Mouse (Mus musculus): ENCODE results near the gene P4hb. TPM values are rescaled to one million over a fixed set of nuclear protein-coding genes. Genes with fewer than 3 reads are reported as not detected.
A peak's percentile ranks its signal among the peaks of the same experiment; 100 is the strongest.

The P4hb gene
- polyA plus RNA-seq, 1 experiment: 105 TPM

- DNase-seq: peak in 1 of 2 experiments; percentile 15
- Histone ChIP-seq H3K27me3 (ENCODE audit: control insufficient read depth, insufficient read depth, low read length) (no peaks in the 10 kb centered on the region), H3K27ac (ENCODE audit: insufficient read depth, low read length) (no peak overlapping the region), H3K4me1 (ENCODE audit: control insufficient read depth, insufficient read depth, low read length) (peaks cover 29% of the 10 kb centered on the region), H3K4me3 (replicated peaks; ENCODE audit: insufficient read depth, low read depth, low read length) (peak overlapping the region; percentile 27)
- TF ChIP-seq CTCF (IDR thresholded peaks at IDR 0.05; ENCODE audit: borderline replicate concordance, insufficient read depth, low read depth, low read length) (no peak), POLR2A (IDR thresholded peaks at IDR 0.05; ENCODE audit: borderline replicate concordance, insufficient read depth, low read length) (no peak)
- WGBS: 74% methylated on average over 11 of the region's 11 CpGs
Observed at GRCm38 (mm10) chr11:120615606-120616203, 42.7 kb upstream of the P4hb start.

GRCm38 (mm10) chr11:120615167-120615566 is 42.1 kb upstream of the P4hb start:
- Histone ChIP-seq H3K4me3 (replicated peaks; ENCODE audit: insufficient read depth, low read depth, low read length) (no peak overlapping the region), H3K27me3 (ENCODE audit: control insufficient read depth, insufficient read depth, low read length) (no peaks in the 10 kb centered on the region), H3K4me1 (ENCODE audit: control insufficient read depth, insufficient read depth, low read length) (peaks cover 29% of the 10 kb centered on the region), H3K27ac (ENCODE audit: insufficient read depth, low read length) (no peak overlapping the region)
- DNase-seq: peak in 1 of 2 experiments; percentile 30
- TF ChIP-seq POLR2A (IDR thresholded peaks at IDR 0.05; ENCODE audit: borderline replicate concordance, insufficient read depth, low read length) (no peak), CTCF (IDR thresholded peaks at IDR 0.05; ENCODE audit: borderline replicate concordance, insufficient read depth, low read depth, low read length) (no peak)
- 71% methylated on average over 6 of the region's 6 CpGs for WGBS

DNA sequence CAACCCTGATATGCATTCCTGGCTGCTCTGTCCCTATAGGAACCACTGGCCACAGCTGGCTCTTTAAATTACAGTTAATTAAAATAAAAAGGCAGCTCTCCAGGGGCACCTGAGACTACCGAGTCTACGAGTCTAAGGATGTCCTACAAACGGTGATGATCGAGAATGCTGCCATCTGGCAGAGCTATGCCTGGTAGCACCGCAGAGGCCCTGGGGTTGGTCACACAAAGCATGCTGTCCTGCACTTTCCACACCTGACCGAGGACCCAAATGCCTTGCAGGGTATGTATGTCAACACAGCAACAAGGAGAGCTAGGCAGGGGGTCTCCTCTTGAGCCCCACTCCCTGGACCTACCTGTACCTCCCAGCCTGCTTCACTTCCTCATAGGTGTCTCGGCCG is 40.9 kb upstream of the P4hb start:
- WGBS: 19% methylated on average over 8 of the region's 8 CpGs
- Histone ChIP-seq H3K4me1 (ENCODE audit: control insufficient read depth, insufficient read depth, low read length) (peaks cover 32% of the 10 kb centered on the region), H3K27ac (ENCODE audit: insufficient read depth, low read length) (peak overlapping the region; percentile 44; the same call in 1 of the 2 replicates), H3K4me3 (replicated peaks; ENCODE audit: insufficient read depth, low read depth, low read length) (no peak overlapping the region), H3K27me3 (ENCODE audit: control insufficient read depth, insufficient read depth, low read length) (no peaks in the 10 kb centered on the region)
- TF ChIP-seq CTCF (IDR thresholded peaks at IDR 0.05; ENCODE audit: borderline replicate concordance, insufficient read depth, low read depth, low read length) (no peak), POLR2A (IDR thresholded peaks at IDR 0.05; ENCODE audit: borderline replicate concordance, insufficient read depth, low read length) (no peak)
- peak in 1 of 2 experiments; percentile 44 for DNase-seq

DNA sequence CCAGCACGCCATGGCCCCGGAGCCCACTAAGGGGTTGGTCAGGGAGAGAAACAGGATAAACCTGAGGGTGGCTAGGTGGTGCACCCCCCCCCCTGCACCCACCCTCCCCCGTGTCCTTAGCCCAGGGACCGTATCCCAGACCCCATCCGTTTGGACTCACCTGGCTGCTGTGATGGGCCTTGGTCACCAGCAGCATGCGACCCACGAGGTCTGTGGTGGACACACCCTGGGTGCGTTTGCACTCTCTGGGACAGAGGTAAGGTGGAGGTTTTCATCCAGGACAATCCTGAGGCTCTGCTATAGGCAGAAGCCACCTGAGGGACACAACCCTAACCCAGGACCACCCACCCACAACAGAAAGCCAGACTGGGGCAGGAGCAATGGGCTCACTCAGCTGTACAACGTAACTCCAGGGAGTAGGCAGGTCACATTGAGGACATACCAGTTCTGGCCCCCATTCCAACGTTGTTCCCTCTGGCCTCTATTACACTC is 40.5 kb upstream of the P4hb start:
- Histone ChIP-seq H3K27me3 (ENCODE audit: control insufficient read depth, insufficient read depth, low read length) (no peaks in the 10 kb centered on the region), H3K4me1 (ENCODE audit: control insufficient read depth, insufficient read depth, low read length) (peaks cover 32% of the 10 kb centered on the region), H3K4me3 (replicated peaks; ENCODE audit: insufficient read depth, low read depth, low read length) (no peak overlapping the region), H3K27ac (ENCODE audit: insufficient read depth, low read length) (peak overlapping the region; percentile 44; the same call in 1 of the 2 replicates)
- 38% methylated on average over 10 of the region's 10 CpGs for WGBS
- TF ChIP-seq CTCF (IDR thresholded peaks at IDR 0.05; ENCODE audit: borderline replicate concordance, insufficient read depth, low read depth, low read length) (no peak), POLR2A (IDR thresholded peaks at IDR 0.05; ENCODE audit: borderline replicate concordance, insufficient read depth, low read length) (no peak)
- DNase-seq: no peak

GRCm38 (mm10) chr11:120612763-120613162 is 39.7 kb upstream of the P4hb start:
- H3K4me3 ChIP-seq (replicated peaks; ENCODE audit: insufficient read depth, low read depth, low read length): no peak overlapping the region
- H3K27me3 ChIP-seq (ENCODE audit: control insufficient read depth, insufficient read depth, low read length): no peaks in the 10 kb centered on the region
- H3K4me1 ChIP-seq (ENCODE audit: control insufficient read depth, insufficient read depth, low read length): peaks cover 32% of the 10 kb centered on the region
- peak; percentile 91 to 94 for DNase-seq
- WGBS: 6% methylated on average over 6 of the region's 6 CpGs
- H3K27ac ChIP-seq (ENCODE audit: insufficient read depth, low read length): peak overlapping the region; percentile 20; the same call in 1 of the 2 replicates
- TF ChIP-seq CTCF (IDR thresholded peaks at IDR 0.05; ENCODE audit: borderline replicate concordance, insufficient read depth, low read depth, low read length) (peak; percentile 97), POLR2A (IDR thresholded peaks at IDR 0.05; ENCODE audit: borderline replicate concordance, insufficient read depth, low read length) (no peak)

- DNase-seq: peak in 1 of 2 experiments; percentile 16
- H3K4me1 ChIP-seq (ENCODE audit: control insufficient read depth, insufficient read depth, low read length): peaks cover 22% of the 10 kb centered on the region
- no peak for TF ChIP-seq POLR2A (IDR thresholded peaks at IDR 0.05; ENCODE audit: borderline replicate concordance, insufficient read depth, low read length)
- no peak for TF ChIP-seq CTCF (IDR thresholded peaks at IDR 0.05; ENCODE audit: borderline replicate concordance, insufficient read depth, low read depth, low read length)
- no peak overlapping the region for H3K27ac ChIP-seq (ENCODE audit: insufficient read depth, low read length)
- 61% methylated on average over 9 of the region's 9 CpGs for WGBS
- H3K4me3 ChIP-seq (replicated peaks; ENCODE audit: insufficient read depth, low read depth, low read length): no peak overlapping the region
- H3K27me3 ChIP-seq (ENCODE audit: control insufficient read depth, insufficient read depth, low read length): no peaks in the 10 kb centered on the region
Observed at GRCm38 (mm10) chr11:120610477-120611046, 37.5 kb upstream of the P4hb start.

DNA sequence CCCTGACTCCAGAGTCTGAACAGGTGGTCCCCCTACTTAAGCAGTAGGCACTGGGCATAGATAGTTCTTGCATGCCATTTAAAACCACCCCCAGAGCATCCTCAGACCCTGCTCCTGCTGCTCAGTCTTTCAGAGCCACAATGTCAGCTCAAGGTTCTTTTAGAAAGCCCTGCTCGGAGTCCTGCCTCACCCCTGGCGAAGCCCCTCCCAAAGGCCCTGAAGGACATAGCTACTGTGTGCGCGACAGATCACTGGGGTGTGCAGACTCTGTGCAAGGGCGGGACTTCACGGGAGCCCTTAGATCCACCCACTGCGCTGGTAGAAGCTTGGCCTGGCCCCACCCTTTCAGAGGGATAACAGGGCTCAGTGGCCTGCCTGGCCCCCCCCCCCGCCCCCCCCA is 36.2 kb upstream of the P4hb start:
- no peak for TF ChIP-seq POLR2A (IDR thresholded peaks at IDR 0.05; ENCODE audit: borderline replicate concordance, insufficient read depth, low read length)
- no peak for TF ChIP-seq CTCF (IDR thresholded peaks at IDR 0.05; ENCODE audit: borderline replicate concordance, insufficient read depth, low read depth, low read length)
- no peak for DNase-seq
- no peaks in the 10 kb centered on the region for H3K27me3 ChIP-seq (ENCODE audit: control insufficient read depth, insufficient read depth, low read length)
- H3K4me3 ChIP-seq (replicated peaks; ENCODE audit: insufficient read depth, low read depth, low read length): no peak overlapping the region
- H3K27ac ChIP-seq (ENCODE audit: insufficient read depth, low read length): no peak overlapping the region
- peaks cover 17% of the 10 kb centered on the region for H3K4me1 ChIP-seq (ENCODE audit: control insufficient read depth, insufficient read depth, low read length)
- whole genome bisulfite sequencing: 58% methylated on average over 8 of the region's 8 CpGs

All from cerebellum, adult 2 months (tissue).